Mouse (Mus musculus) kidney, postnatal 0 days (tissue): Measurements from ENCODE around the gene 4921511C20Rik. TPM values are rescaled to one million over a fixed set of nuclear protein-coding genes. Genes with fewer than 3 reads are reported as not detected.

Experiments used
- ATAC-seq: fragments of 200-750 bp; cut with Nextera tagmentation; replicated peaks from 2 replicates; pipeline ENCODE4 v1.8.0; 2017; ENCODE audit warnings: low read depth, moderate number of reproducible peaks, moderate TSS enrichment, moderate library complexity; ENCODE audit not compliant: low FRiP score
- DNase-seq: peaks from one replicate; pipeline ENCODE4 v3.0.0-alpha.2; 2016; ENCODE audit warnings: low spot score
- H3K27ac ChIP-seq: fragments of 300-500 bp; sonication (generic); 2 replicates; pipeline ENCODE4 v1.5.1; 2014; ENCODE audit warnings: mild to moderate bottlenecking
- H3K27me3 ChIP-seq: fragments of 300-500 bp; sonication (generic); 2 replicates; pipeline ENCODE4 v1.6.1; 2014; ENCODE audit warnings: low read length, mixed read lengths; ENCODE audit not compliant: insufficient read depth
- H3K36me3 ChIP-seq: fragments of 300-500 bp; sonication (generic); 2 replicates; pipeline ENCODE4 v1.6.1; 2014; ENCODE audit warnings: low read length, mixed read lengths; ENCODE audit not compliant: insufficient read depth
- H3K4me1 ChIP-seq: fragments of 300-500 bp; sonication (generic); replicated peaks from 2 replicates; pipeline ENCODE4 v1.6.1; 2014; ENCODE audit warnings: antibody characterized with exemption, low read length, mixed read lengths; ENCODE audit not compliant: insufficient read depth
- H3K4me2 ChIP-seq: fragments of 300-500 bp; sonication (generic); 2 replicates; pipeline ENCODE4 v1.6.1; 2014; ENCODE audit warnings: mild to moderate bottlenecking, low read length, moderate library complexity, mixed read lengths
- H3K4me3 ChIP-seq: fragments of 300-500 bp; sonication (generic); replicated peaks from 2 replicates; pipeline ENCODE4 v1.5.1; 2014; ENCODE audit warnings: low read depth, low read length
- H3K9ac ChIP-seq: fragments of 300-500 bp; sonication (generic); 2 replicates; pipeline ENCODE4 v1.6.1; 2014; ENCODE audit warnings: low read depth, low read length
- H3K9me3 ChIP-seq: fragments of 300-500 bp; sonication (generic); replicated peaks from 2 replicates; pipeline ENCODE4 v1.6.1; 2016; ENCODE audit warnings: low read length, inconsistent platforms, mixed read lengths
- CTCF ChIP-seq: IDR thresholded peaks from 2 replicates; pipeline ENCODE4 v1.5.1; 2016; ENCODE audit warnings: antibody characterized with exemption, low read depth, mild to moderate bottlenecking, moderate library complexity
- WGBS: fragments of 180-500 bp; shearing (Covaris S2); extraction: QIAGEN DNeasy Blood & Tissue Kit; methylation state at CpG from one replicate; pipeline ENCODE4 v1.1.7; 2014; 5-methylcytosine and 5-hydroxymethylcytosine counted together
- polyA plus RNA-seq: library from polyadenylated mRNA; unstranded; fragments of >200 nt; fragmentation: Nextera tagmentation; extraction: Ambion mirVana; gene quantifications from 2 replicates; pipeline ENCODE4 v1.2.1, GENCODE M21; 2015

Gene 4921511C20Rik
- not detected in 2 replicates for polyA plus RNA-seq

GRCm38 (mm10) chrX:127393993-127394392 is at the start of gene 4921511C20Rik:
Gene 4921511C20Rik, plus strand, starts transcription at chrX:127394293.
- Histone ChIP-seq H3K4me2 (no peak within 1 kb of the TSS), H3K4me1 (no peaks in the 10 kb centered on the region), H3K36me3 (no peaks in the 10 kb centered on the region), H3K27me3 (no peaks in the 10 kb centered on the region), H3K9ac (no peak within 1 kb of the TSS), H3K9me3 (no peaks in the 10 kb centered on the region), H3K4me3 (no peak within 1 kb of the TSS), H3K27ac (no peak within 1 kb of the TSS)
- WGBS = 83% methylated on average over 2 of the region's 2 CpGs
- DNase-seq (no peak), ATAC-seq (no peak)
- TF ChIP-seq CTCF = no peak
